Mouse (Mus musculus) R1 (cell line): ENCODE results near the gene Zfp654.
A peak's percentile ranks its signal among the peaks of the same experiment; 100 is the strongest.

Experiments used
- DNase-seq: peaks from one replicate; pipeline ENCODE4 v3.0.0-alpha.2; 2018; ENCODE audit warnings: low read depth, low spot score

The Zfp654 gene

GRCm38 (mm10) chr16:64851563-64852362 lies at the start of gene Zfp654, which contains the start of gene Cggbp1:
Zfp654 (minus strand) TSS chr16:64851652.
Cggbp1 (plus strand) TSS chr16:64851996.
- peak; percentile 100 for DNase-seq

DNA sequence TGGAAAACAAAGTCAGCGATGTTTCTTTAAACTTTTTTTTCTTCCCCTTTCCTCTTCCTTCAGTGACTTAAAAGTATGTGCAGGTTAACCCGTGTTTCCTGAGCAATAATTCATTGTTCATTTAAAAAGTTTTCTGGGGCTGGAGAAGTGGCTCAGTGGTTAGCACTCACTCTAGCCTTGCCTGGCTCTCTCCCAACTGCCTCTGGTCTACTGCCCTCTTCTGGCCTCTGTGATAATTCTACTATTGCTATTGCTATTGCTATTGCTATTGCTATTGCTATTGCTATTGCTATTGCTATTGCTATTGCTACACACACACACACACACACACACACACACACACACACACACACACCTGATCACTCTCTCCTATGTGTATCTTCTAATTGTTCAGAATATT lies 47.6 kb upstream of the Zfp654 start:
- peak; percentile 67 for DNase-seq

DNA sequence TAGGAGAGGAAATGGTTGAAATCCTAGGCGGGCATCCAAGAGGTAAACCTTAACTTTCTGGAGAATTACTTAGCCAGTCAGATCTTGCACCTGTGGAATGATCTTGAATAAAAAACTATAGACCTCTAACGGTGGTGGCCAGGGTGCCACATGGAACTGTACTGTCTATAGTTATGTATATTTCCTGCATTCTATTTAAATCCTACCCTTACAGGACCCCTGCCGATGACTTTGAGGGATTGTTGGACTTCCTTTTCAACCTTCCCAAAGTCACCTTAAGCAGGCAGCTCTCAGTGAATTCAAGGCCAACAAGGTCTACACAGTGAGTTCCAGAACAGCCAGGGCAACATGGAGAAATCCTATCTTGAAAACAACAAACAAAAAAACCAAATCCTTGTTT lies 38.0 kb upstream of the Zfp654 start:
- DNase-seq = peak; percentile 92

- peak; percentile 97 for DNase-seq
Observed at GRCm38 (mm10) chr16:64885547-64885946, 34.1 kb upstream of the Zfp654 start.

GRCm38 (mm10) chr16:64885142-64885541 lies 33.7 kb upstream of the Zfp654 start:
- peak; percentile 99 for DNase-seq

GRCm38 (mm10) chr16:64884420-64884838 lies 33.0 kb upstream of the Zfp654 start:
- DNase-seq = peak; percentile 84

GRCm38 (mm10) chr16:64883896-64884295 lies 32.4 kb upstream of the Zfp654 start:
- DNase-seq = peak; percentile 33

DNA sequence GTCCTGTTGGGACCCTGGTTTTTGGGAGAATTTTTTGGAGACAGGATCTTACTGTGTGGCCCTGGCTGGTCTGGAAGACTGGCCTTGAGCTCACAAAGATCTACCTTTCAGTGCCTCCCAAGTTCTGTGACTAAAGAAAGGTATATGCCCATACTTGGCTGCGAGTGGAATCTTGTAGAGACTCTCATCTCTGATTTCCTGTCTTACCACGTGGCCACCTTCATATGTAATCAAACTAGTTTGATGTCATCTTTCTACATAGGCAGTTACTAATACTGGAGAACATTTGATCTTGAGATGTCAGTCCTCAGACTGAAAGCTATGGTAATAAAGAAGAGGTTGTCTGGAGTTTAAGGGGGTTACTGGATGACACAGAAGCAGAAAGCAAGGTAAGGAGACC lies 30.0 kb upstream of the Zfp654 start:
- DNase-seq = no peak

GRCm38 (mm10) chr16:64880986-64881385 lies 29.5 kb upstream of the Zfp654 start:
- DNase-seq = peak; percentile 87

DNA sequence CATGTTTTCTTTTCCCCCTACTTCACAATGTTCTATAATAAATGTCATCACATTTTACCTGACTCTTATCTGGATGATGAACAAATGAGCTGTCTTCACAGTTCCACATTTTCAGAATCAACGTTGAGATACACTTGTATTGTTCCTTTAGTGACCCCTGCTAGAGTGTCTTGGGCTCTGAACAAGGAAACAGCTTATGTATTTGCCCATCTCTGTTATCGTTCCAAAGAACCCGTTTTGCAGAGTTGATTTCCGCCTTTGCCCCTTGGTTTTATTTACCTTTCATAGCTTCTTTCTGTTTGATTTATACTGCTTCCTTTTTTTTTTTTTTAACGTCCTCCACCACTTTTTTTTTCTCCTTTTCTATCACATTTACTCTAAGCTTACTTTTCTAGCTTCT lies 28.3 kb upstream of the Zfp654 start:
- no peak for DNase-seq

DNA sequence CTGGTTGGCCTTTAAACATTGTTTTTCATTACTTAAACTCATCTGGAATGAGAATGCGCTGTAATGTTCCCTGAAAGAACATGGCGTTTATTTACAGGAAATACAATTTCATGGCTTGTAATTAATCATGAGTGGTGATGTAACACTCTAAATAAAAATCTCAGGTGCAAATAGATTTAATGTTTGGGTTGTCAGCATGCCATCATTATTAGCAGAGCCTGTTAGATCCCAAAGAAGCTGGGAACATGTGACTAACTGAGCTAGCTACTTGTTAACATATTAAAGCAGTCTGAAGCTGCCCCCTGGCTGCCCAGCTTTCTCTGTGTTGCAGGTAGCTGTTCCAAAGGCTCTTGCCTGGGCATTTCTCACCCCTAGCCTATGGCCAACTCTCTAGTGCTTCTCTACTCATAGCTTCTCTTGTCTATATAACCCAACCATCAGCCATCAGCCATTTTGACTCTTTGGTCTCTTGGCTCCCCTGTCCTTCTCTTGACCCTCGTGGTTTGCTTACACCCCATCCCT lies 27.2 kb upstream of the Zfp654 start:
- peak; percentile 36 for DNase-seq

DNA sequence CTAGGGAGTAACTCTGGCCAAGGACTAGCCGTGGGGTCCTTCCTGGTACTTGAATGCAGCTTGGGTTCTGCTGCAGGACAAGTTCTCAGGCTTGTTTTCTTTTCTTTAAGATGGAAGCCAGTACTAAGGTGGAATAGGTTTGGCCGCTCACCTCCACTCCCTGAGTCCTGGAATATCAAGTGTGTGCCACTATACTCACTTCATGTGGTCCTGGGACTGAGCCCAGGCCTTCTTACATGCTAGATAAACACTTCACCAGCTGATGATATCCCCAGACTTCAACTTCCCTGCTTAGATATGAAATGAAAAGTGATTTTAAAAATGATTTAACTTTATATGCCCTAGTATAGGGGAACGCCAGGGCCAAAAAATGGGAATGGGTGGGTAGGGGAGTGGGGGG lies 25.9 kb upstream of the Zfp654 start:
- DNase-seq = no peak

- peak; percentile 83 for DNase-seq
Observed at GRCm38 (mm10) chr16:64876631-64877265, 25.3 kb upstream of the Zfp654 start.

DNA sequence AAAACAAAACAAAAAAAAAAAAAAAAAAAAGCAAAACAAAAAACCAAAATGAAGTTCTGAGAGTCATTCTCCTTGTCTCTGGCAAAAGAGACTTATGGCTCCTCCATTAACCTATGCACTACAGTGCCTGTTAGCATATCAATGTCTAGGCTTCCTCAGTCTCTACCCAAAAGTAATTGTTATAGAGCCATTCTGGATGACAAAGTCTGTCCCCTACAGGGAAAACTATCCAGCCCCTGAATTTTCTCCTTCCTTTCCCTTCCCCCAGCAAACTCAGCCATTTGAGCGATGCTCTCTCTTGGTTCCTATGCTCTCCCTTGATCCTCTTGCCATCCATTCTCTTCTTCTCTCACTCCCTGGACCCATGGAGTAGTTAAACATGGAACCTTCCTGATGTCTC lies 24.4 kb upstream of the Zfp654 start:
- peak; percentile 92 for DNase-seq

- peak; percentile 93 for DNase-seq
Observed at GRCm38 (mm10) chr16:64875384-64875783, 23.9 kb upstream of the Zfp654 start.

- peak; percentile 99 for DNase-seq
Observed at GRCm38 (mm10) chr16:64873416-64874305, 22.2 kb upstream of the Zfp654 start.

GRCm38 (mm10) chr16:64872841-64873240 lies 21.4 kb upstream of the Zfp654 start:
- DNase-seq = peak; percentile 55

- DNase-seq = peak; percentile 94
Observed at GRCm38 (mm10) chr16:64872296-64872695, 20.8 kb upstream of the Zfp654 start.

DNA sequence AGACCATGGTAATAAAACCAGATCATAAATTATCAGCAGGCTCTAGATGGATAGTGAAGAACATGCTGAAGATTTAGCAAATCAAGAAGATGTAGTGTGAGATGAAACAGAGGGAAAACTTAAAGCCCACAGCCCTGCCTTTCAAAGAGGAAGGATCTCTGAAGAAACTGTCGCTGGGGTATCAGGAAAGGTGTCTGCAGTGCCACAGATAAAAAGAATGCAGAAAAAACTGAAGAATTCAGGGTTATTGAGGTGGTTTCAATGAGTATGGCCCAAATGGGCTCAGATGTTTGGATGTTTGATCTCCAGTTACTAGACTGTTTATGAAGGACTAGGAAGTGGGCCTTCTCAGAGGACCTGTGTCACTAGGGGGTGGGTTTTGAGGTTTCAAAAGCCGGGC lies 18.2 kb upstream of the Zfp654 start:
- no peak for DNase-seq

DNA sequence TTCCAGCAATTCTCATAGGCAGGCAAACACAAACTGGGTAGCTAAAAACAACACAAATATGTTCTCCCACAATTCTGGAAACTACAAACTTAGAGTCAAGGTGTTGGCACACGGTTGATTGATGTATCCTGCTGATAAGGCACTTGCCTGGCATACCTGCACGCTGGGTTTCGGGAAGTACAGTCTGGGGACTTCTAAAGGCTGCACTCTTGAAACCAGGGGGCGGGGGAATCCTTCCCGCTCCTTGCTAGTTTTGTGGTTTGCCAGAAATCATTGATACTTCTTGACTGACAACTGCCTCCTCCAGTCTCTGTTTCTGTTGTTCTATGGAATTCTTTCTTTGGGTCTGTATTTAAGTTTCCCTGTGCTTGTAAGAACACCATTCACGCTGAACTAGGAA lies 17.2 kb upstream of the Zfp654 start:
- DNase-seq = peak; percentile 85

GRCm38 (mm10) chr16:64865841-64866240 lies 14.4 kb upstream of the Zfp654 start:
- DNase-seq = peak; percentile 87

DNA sequence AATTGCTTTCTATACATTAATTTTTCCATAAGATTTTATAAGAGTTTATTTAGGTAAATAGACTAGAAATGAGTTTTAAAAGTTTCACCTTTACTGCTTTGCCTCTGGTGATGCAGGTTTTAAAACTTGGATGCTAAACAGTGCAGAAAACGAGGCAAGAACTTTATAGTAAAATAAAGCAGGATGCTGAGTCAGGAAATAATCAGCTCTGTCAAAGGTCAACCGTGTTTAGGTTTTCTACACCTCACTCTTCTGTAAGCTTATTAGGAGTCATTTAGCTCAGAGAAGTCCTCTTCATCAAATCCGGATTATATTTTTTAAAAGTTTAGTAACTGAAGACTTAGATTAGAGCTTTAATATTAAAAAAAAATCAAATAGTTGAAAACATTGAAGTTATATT lies 5.5 kb upstream of the Zfp654 start:
- no peak for DNase-seq
